Mouse (Mus musculus) midbrain, embryonic 14.5 days (tissue): ENCODE results near the gene Sec22c. TPM values are rescaled to one million over a fixed set of nuclear protein-coding genes. Genes with fewer than 3 reads are reported as not detected.

Source experiments
- ATAC-seq: fragments of 200-750 bp; cut with Nextera tagmentation; 2 replicates; pipeline ENCODE4 v1.8.0; 2017; ENCODE audit warnings: moderate number of reproducible peaks, moderate library complexity; ENCODE audit not compliant: low FRiP score, low TSS enrichment
- DNase-seq: peaks from one replicate; pipeline ENCODE4 v3.0.0-alpha.2; 2015
- H3K27ac ChIP-seq: fragments of 300-500 bp; sonication (generic); replicated peaks from 2 replicates; pipeline ENCODE4 v1.5.1; 2014; ENCODE audit warnings: mild to moderate bottlenecking, low read depth, low read length, moderate library complexity
- H3K27me3 ChIP-seq: fragments of 300-500 bp; sonication (generic); 2 replicates; pipeline ENCODE4 v1.6.1; 2014; ENCODE audit warnings: low read length, control low read depth, mixed read lengths; ENCODE audit not compliant: control insufficient read depth, insufficient read depth
- H3K36me3 ChIP-seq: fragments of 300-500 bp; sonication (generic); 2 replicates; pipeline ENCODE4 v1.6.1; 2014; ENCODE audit warnings: low read length, control low read depth; ENCODE audit not compliant: control insufficient read depth, insufficient read depth
- H3K4me1 ChIP-seq: fragments of 300-500 bp; sonication (generic); 2 replicates; pipeline ENCODE4 v1.6.1; 2014; ENCODE audit warnings: mild to moderate bottlenecking, antibody characterized with exemption, low read length, control low read depth; ENCODE audit not compliant: control insufficient read depth, insufficient read depth
- H3K4me2 ChIP-seq: fragments of 300-500 bp; sonication (generic); 2 replicates; pipeline ENCODE4 v1.6.1; 2014; ENCODE audit warnings: mild to moderate bottlenecking, low read length, moderate library complexity
- H3K4me3 ChIP-seq: fragments of 300-500 bp; sonication (generic); replicated peaks from 2 replicates; pipeline ENCODE4 v1.5.1; 2014; ENCODE audit warnings: low read depth, low read length
- H3K9ac ChIP-seq: fragments of 300-500 bp; sonication (generic); replicated peaks from 2 replicates; pipeline ENCODE4 v1.6.1; 2014; ENCODE audit warnings: mild to moderate bottlenecking, low read length, moderate library complexity
- H3K9me3 ChIP-seq: fragments of 300-500 bp; sonication (generic); 2 replicates; pipeline ENCODE4 v1.6.1; 2016; ENCODE audit warnings: low read length, control low read depth, mixed read lengths; ENCODE audit not compliant: control insufficient read depth
- WGBS: fragments of 180-500 bp; shearing (Covaris S2); extraction: QIAGEN DNeasy Blood & Tissue Kit; methylation state at CpG from one replicate; pipeline ENCODE4 v1.1.7; 2014; 5-methylcytosine and 5-hydroxymethylcytosine counted together
- polyA plus RNA-seq: library from polyadenylated mRNA; unstranded; fragments of >200 nt; fragmentation: Nextera tagmentation; extraction: Ambion mirVana; gene quantifications from 2 replicates; pipeline ENCODE4 v1.2.1, GENCODE M21; 2014

The Sec22c gene
- polyA plus RNA-seq, 1 experiment from 2014 or later: 27.7 TPM

DNA sequence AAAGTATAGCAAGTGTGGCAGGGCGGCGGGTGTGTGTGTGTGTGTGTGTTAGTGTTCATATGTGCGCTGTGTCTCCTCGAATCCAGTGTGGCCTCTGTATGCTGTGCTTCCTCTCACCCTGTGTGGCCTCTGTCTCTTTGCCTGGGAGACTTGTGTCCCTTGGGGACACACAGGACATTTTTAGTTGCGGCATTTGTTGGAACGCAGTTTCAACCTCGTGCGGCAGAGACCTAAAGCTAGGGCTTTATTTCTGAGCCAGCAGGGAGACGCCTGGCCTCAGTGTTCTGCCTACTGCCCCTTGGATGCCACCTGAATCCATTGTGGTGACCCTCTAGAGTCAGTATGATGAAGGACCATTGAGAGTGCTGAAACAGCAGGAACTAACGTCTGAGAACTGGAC is 72.4 kb downstream of the Sec22c start:
- Histone ChIP-seq H3K9ac (no peak overlapping the region), H3K4me2 (no peak overlapping the region), H3K4me3 (no peak overlapping the region), H3K36me3 (no peaks in the 10 kb centered on the region), H3K27me3 (no peaks in the 10 kb centered on the region), H3K27ac (no peak overlapping the region), H3K4me1 (no peaks in the 10 kb centered on the region), H3K9me3 (no peaks in the 10 kb centered on the region)
- ATAC-seq: no peak
- no peak for DNase-seq
- 89% methylated on average over 10 of the region's 10 CpGs for WGBS

DNA sequence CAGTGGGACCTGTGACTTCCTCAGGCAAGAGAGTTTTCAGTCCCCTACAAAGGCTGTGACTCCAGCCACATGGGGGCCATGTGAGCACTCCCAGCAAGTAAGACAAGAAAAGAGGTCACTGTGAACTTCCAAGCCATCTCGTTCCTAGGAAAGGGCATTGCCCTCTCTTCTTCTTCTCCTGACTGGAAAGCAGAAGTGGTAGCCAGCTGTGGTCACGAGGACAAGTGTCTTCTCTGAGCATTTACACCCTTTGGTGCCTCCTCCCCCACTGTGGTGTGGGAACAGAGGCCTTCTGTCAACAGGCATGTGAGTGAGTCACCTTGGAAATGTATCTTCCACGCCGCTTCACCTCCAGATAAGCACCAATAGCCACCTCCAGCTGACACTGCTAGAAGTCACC is 73.3 kb downstream of the Sec22c start:
- H3K36me3 ChIP-seq: no peaks in the 10 kb centered on the region
- no peaks in the 10 kb centered on the region for H3K9me3 ChIP-seq
- ATAC-seq (no peak), DNase-seq (no peak)
- no peak overlapping the region for H3K4me2 ChIP-seq
- no peak overlapping the region for H3K9ac ChIP-seq
- no peaks in the 10 kb centered on the region for H3K4me1 ChIP-seq
- 80% methylated on average over 4 of the region's 4 CpGs for WGBS
- H3K27me3 ChIP-seq: no peaks in the 10 kb centered on the region
- no peak overlapping the region for H3K27ac ChIP-seq
- no peak overlapping the region for H3K4me3 ChIP-seq

DNA sequence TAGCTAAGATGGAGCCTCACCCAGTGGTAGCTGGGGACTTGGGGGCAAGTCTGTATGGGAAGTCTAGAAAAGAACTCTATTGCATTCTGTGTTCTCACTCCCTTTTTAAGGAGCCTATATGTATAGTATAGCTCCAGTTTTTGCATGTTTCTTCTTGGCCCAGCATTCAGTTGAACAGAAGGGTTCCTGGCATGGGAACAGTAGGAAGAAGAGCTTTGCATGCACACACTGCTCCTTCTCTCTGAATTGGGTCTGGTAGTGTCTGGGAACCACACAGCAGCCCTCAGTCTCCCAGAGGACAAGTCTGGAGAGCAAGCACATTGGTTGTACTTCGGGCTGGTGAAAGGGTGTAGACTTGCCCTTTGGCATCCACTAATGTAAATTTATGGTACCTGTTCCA is 74.7 kb downstream of the Sec22c start:
- DNase-seq: no peak
- no peaks in the 10 kb centered on the region for H3K36me3 ChIP-seq
- H3K9ac ChIP-seq: no peak overlapping the region
- no peak overlapping the region for H3K4me2 ChIP-seq
- no peak overlapping the region for H3K27ac ChIP-seq
- ATAC-seq: no peak
- H3K27me3 ChIP-seq: no peaks in the 10 kb centered on the region
- 83% methylated on average over 1 of the region's 1 CpGs for WGBS
- no peaks in the 10 kb centered on the region for H3K9me3 ChIP-seq
- no peak overlapping the region for H3K4me3 ChIP-seq
- H3K4me1 ChIP-seq: no peaks in the 10 kb centered on the region

Other genes with a start within 250 kb of the Sec22c start
- gene Cck, start 209.8 kb downstream of the Sec22c start, polyA plus RNA-seq: 29.1 and 37.5 TPM in 2 replicates
- not detected in 2 replicates for gene Lyzl4, start 63.4 kb downstream of the Sec22c start, polyA plus RNA-seq
- gene Vipr1, start 62.8 kb downstream of the Sec22c start, polyA plus RNA-seq: 0.08 and 0.25 TPM in 2 replicates
- gene Ss18l2, start 4.8 kb upstream of the Sec22c start, polyA plus RNA-seq: 164 and 190 TPM in 2 replicates
- 61.5 and 73.0 TPM in 2 replicates for gene Nktr, start 13.7 kb upstream of the Sec22c start, polyA plus RNA-seq
- gene Zfp651, start 53.8 kb upstream of the Sec22c start, polyA plus RNA-seq: 15.8 and 17.5 TPM in 2 replicates
- gene Klhl40, start 72.1 kb upstream of the Sec22c start, polyA plus RNA-seq: 1.1 and 1.9 TPM in 2 replicates
- gene Hhatl, start 87.0 kb upstream of the Sec22c start, polyA plus RNA-seq: 0.12 and 0.24 TPM in 2 replicates
- gene Ccdc13, start 134.0 kb upstream of the Sec22c start, polyA plus RNA-seq: 2.3 and 2.9 TPM in 2 replicates
- 135 and 165 TPM in 2 replicates for gene Higd1a, start 152.9 kb upstream of the Sec22c start, polyA plus RNA-seq
- gene Ackr2, start 192.9 kb upstream of the Sec22c start, polyA plus RNA-seq: 3.2 and 4.5 TPM in 2 replicates
- gene Cyp8b1, start 210.8 kb upstream of the Sec22c start, polyA plus RNA-seq: not detected in 2 replicates
- 0.80 and 0.81 TPM in 2 replicates for gene Fam198a, start 245.5 kb upstream of the Sec22c start, polyA plus RNA-seq